Mouse (Mus musculus) ovary, adult 10 weeks (tissue): Measurements from ENCODE around the gene Mrpl43. TPM values are rescaled to one million over a fixed set of nuclear protein-coding genes. Genes with fewer than 3 reads are reported as not detected.

ENCODE experiments used
- polyA plus RNA-seq: library from polyadenylated mRNA; stranded (reverse); fragments of 350-450 nt; fragmentation: Illumina TruSeq; extraction: RNeasy Lipid Tissue Mini Kit (QIAGEN cat#74804); gene quantifications from one replicate; pipeline ENCODE4 v1.2.3, GENCODE M21; 2014

The Mrpl43 gene
- polyA plus RNA-seq, result 9.9 TPM

GRCm38 (mm10) chr19:45005957-45006712, at the start of gene Mrpl43:
Mrpl43 (minus strand) TSS chr19:45006442.

GRCm38 (mm10) chr19:45047417-45047934, 41.2 kb upstream of the Mrpl43 start, which contains the start of gene Sfxn3:
Sfxn3 (plus strand) TSS chr19:45047503.

GRCm38 (mm10) chr19:45045651-45046050, 39.4 kb upstream of the Mrpl43 start, which contains the start of gene Pdzd7:
Pdzd7 (minus strand) TSS chr19:45045717.

GRCm38 (mm10) chr19:45014335-45014971, 8.2 kb upstream of the Mrpl43 start, which contains the start of gene Lzts2:
Lzts2 (plus strand) TSS chr19:45014414.

GRCm38 (mm10) chr19:45005444-45005843, 798 bp downstream of the Mrpl43 start, which contains the start of gene Twnk:
Twnk (plus strand) TSS chr19:45005663.

GRCm38 (mm10) chr19:44988831-44989566, 17.2 kb downstream of the Mrpl43 start, which contains the start of gene Sema4g:
Sema4g (plus strand) TSS chr19:44989101.

Other genes with a start within 250 kb of the Mrpl43 start
- 126 TPM for gene Slf2, start 75.3 kb downstream of the Mrpl43 start, polyA plus RNA-seq
- gene Sema4g, start 17.3 kb downstream of the Mrpl43 start, polyA plus RNA-seq, result 0.29 TPM
- gene Twnk, start 779 bp downstream of the Mrpl43 start, polyA plus RNA-seq, result 8.5 TPM
- gene Lzts2, start 8.0 kb upstream of the Mrpl43 start, polyA plus RNA-seq, result 14.3 TPM
- 0.26 TPM for gene Pdzd7, start 39.3 kb upstream of the Mrpl43 start, polyA plus RNA-seq
- 22.3 TPM for gene Sfxn3, start 41.1 kb upstream of the Mrpl43 start, polyA plus RNA-seq
- 1.5 TPM for gene Kazald1, start 68.8 kb upstream of the Mrpl43 start, polyA plus RNA-seq
- gene Tlx1, start 144.2 kb upstream of the Mrpl43 start, polyA plus RNA-seq, result not detected
- gene Lbx1, start 229.4 kb upstream of the Mrpl43 start, polyA plus RNA-seq, result 0.29 TPM